Mouse (Mus musculus): ENCODE results near the gene Map3k13. TPM values are rescaled to one million over a fixed set of nuclear protein-coding genes. Genes with fewer than 3 reads are reported as not detected.
A peak's percentile ranks its signal among the peaks of the same experiment; 100 is the strongest.

The Map3k13 gene
- polyA plus RNA-seq, 1 experiment: 0.12 TPM

DNA sequence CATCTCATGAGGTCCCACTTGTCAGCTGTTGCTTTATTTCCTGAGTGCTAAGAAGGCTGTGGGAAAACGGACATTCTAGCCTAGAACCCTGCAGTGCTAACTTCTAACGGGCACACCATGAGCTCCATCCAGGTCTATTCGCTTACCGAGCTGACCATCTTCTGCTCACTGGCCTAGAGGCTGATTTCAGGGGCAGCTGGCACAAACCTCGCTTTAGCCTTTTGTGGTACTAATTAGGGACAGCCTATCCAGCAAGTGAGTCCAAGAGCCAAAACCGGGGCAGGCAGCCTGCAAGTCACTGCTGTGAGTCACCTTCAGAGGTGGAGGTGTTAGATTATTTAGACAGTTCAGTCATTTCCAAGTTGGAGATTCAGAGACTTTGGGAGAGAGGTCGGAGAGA lies 122.5 kb downstream of the Map3k13 start:
- Histone ChIP-seq H3K79me2 (ENCODE audit: control insufficient read depth, insufficient read depth) (no peaks in the 10 kb centered on the region), H3ac (ENCODE audit: control insufficient read depth, insufficient read length, low read depth) (no peak overlapping the region), H3K4me3 (ENCODE audit: insufficient read depth, poor library complexity, severe bottlenecking) (no peak overlapping the region), H3K27me3 (ENCODE audit: control insufficient read depth, insufficient read depth, insufficient read length) (no peaks in the 10 kb centered on the region), H3K36me3 (ENCODE audit: control insufficient read depth, insufficient read depth) (no peaks in the 10 kb centered on the region), H3K79me3 (ENCODE audit: low read depth) (no peaks in the 10 kb centered on the region)
- TF ChIP-seq MYOD1 (IDR thresholded peaks at IDR 0.05; ENCODE audit: control insufficient read depth, insufficient read length, low read depth) (no peak), MYOG (IDR thresholded peaks at IDR 0.05; ENCODE audit: control insufficient read depth, extremely low read depth, insufficient read length) (no peak), FOSL1 (IDR thresholded peaks at IDR 0.05; ENCODE audit: insufficient read depth, low read length, poor library complexity, severe bottlenecking) (no peak), CEBPB (IDR thresholded peaks at IDR 0.05; ENCODE audit: low read depth) (no peak), USF1 (IDR thresholded peaks at IDR 0.05; ENCODE audit: low read depth) (no peak), CTCF (IDR thresholded peaks at IDR 0.05; ENCODE audit: control insufficient read depth, insufficient read depth, insufficient read length) (no peak), MAX (IDR thresholded peaks at IDR 0.05) (no peak)

DNA sequence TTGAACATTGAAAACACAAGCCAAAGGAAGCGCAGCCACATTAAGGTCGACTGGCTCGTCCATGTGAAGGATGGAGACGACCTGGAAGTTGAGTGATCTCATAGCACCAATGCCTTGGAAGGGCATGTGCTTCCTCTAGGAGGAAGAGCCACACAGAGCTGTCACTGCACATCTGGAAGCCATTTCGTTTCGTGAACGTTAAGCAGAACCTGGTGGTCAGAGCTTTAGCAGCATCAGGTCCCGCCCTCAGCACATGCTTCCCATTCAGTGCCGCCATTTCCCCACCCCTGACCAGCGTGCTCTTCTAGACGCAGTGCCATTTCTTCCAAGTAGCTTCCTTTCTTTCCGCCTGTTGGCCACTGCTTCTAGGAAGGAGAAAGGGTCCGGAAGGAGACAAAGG lies 134.3 kb downstream of the Map3k13 start:
- TF ChIP-seq MYOD1 (IDR thresholded peaks at IDR 0.05; ENCODE audit: control insufficient read depth, insufficient read length, low read depth) (no peak), CEBPB (IDR thresholded peaks at IDR 0.05; ENCODE audit: low read depth) (no peak)
- no peaks in the 10 kb centered on the region for H3K79me3 ChIP-seq (ENCODE audit: low read depth)
- no peaks in the 10 kb centered on the region for H3K36me3 ChIP-seq (ENCODE audit: control insufficient read depth, insufficient read depth)
- no peaks in the 10 kb centered on the region for H3K27me3 ChIP-seq (ENCODE audit: control insufficient read depth, insufficient read depth, insufficient read length)
- no peak overlapping the region for H3K4me3 ChIP-seq (ENCODE audit: insufficient read depth, poor library complexity, severe bottlenecking)
- H3K79me2 ChIP-seq (ENCODE audit: control insufficient read depth, insufficient read depth): no peaks in the 10 kb centered on the region
- no peak overlapping the region for H3ac ChIP-seq (ENCODE audit: control insufficient read depth, insufficient read length, low read depth)

DNA sequence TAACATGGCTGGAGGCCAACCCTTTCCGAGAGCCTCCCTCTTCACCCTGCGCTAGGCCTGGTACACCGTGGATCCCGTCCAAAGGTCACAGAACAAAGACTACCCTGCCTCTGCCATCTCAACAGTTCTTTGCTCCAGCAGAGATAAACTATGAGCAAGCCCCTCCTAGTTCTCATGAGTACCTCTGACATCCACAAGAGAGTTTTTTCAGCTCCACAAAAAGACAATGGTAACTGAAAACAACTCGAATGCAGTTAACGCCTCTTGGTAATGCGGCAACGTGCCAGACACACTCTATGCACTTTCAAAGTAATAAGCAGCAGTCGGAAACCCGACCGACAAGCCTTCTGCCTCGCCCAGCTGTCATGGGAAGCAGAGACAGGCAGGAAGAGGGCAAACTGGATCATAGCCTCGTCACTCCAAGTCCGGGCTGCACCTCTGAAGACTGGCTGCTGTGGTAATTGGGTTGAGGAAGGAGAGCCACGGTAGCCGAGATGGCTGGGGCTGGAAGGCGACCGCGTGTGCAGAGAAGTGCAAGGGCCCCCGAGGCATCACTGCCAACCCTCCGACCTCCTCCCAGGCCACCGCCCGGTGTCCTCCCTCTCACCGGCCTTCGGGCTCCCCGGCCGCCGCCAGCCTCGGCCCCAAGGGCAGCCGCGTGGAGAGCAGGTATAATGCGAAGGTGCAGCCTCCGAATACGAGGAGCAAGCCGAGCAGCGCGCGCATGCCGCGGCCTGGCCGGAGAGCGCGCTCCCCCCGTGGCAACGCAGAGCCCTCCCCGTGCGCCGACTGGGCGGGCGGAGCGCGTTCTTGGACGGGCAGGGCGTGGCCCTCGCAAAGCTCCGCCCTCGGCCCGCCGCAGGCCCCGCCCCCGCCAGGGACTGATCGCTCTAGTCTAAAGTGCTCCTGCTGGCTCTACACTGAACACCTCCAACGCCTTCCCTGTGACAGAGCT lies 152.9 kb downstream of the Map3k13 start, which contains the start of gene Tmem41a:
TSS of gene Tmem41a (minus strand) at position 792 of the 955 bp plus-strand sequence.
- H3K27me3 ChIP-seq (ENCODE audit: control insufficient read depth, insufficient read depth, insufficient read length): no peaks in the 10 kb centered on the region
- no peaks in the 10 kb centered on the region for H3K79me3 ChIP-seq (ENCODE audit: low read depth)
- H3K36me3 ChIP-seq (ENCODE audit: control insufficient read depth, insufficient read depth): no peaks in the 10 kb centered on the region
- H3K4me3 ChIP-seq (ENCODE audit: insufficient read depth, poor library complexity, severe bottlenecking): peak within 1 kb of the TSS; percentile 50
- H3K79me2 ChIP-seq (ENCODE audit: control insufficient read depth, insufficient read depth): peaks cover 16% of the 10 kb centered on the region
- peak within 1 kb of the TSS; percentile 64 for H3ac ChIP-seq (ENCODE audit: control insufficient read depth, insufficient read length, low read depth)
- TF ChIP-seq MAX (IDR thresholded peaks at IDR 0.05): peak; percentile 76
- no peak for TF ChIP-seq MYOD1 (IDR thresholded peaks at IDR 0.05; ENCODE audit: control insufficient read depth, insufficient read length, low read depth)

DNA sequence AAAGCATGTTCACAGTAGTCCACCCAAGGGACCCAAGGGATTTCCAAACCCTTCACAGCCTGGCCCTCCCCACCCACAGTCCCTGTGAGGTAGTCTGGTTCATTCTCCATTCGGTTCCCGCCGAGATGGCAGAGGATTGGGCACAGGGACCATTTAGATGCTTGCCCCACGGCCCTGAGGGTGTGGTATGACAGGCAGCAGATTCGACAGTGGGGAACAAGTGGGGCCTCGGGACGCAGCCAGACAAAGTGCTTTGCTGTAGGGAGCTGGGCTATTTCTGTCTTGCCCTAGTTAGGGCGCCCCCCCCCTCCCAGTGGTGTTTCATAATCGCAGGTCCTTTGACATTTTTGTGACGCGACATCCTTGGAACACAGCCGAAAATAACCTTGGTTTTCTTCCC lies 161.4 kb downstream of the Map3k13 start:
- Histone ChIP-seq H3K36me3 (ENCODE audit: control insufficient read depth, insufficient read depth) (no peaks in the 10 kb centered on the region), H3K79me3 (ENCODE audit: low read depth) (no peaks in the 10 kb centered on the region)
- TF ChIP-seq CTCF (IDR thresholded peaks at IDR 0.05; ENCODE audit: control insufficient read depth, insufficient read depth, insufficient read length) (no peak), USF1 (IDR thresholded peaks at IDR 0.05; ENCODE audit: low read depth) (no peak), MYOG (IDR thresholded peaks at IDR 0.05; ENCODE audit: control insufficient read depth, extremely low read depth, insufficient read length) (no peak), MAX (IDR thresholded peaks at IDR 0.05) (no peak), CEBPB (IDR thresholded peaks at IDR 0.05; ENCODE audit: low read depth) (no peak), FOSL1 (IDR thresholded peaks at IDR 0.05; ENCODE audit: insufficient read depth, low read length, poor library complexity, severe bottlenecking) (no peak), MYOD1 (IDR thresholded peaks at IDR 0.05; ENCODE audit: control insufficient read depth, insufficient read length, low read depth) (no peak)

DNA sequence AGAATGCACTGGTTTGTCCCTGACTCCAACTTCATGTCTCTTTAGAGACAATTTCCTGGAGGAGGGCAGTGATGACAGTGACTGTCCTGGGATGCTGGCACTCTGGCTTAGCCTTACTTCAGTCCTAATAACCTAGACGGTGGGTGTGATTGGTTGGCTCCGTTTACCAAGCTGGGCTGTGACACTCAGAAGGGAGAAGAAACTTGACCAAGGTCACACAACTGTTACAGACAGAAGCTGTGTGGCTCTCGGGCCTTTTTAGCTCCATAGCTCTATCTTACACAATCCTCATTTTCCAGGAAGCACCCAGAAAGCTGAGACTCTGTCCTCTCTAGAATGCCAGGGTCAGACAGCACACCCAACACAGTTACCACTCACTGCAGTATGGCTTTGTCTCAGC lies 171.4 kb downstream of the Map3k13 start:
- no peak overlapping the region for H3ac ChIP-seq (ENCODE audit: control insufficient read depth, insufficient read length, low read depth)
- no peaks in the 10 kb centered on the region for H3K79me2 ChIP-seq (ENCODE audit: control insufficient read depth, insufficient read depth)
- H3K27me3 ChIP-seq (ENCODE audit: control insufficient read depth, insufficient read depth, insufficient read length): peaks cover 14% of the 10 kb centered on the region
- no peak for TF ChIP-seq CEBPB (IDR thresholded peaks at IDR 0.05; ENCODE audit: low read depth)
- H3K79me3 ChIP-seq (ENCODE audit: low read depth): no peaks in the 10 kb centered on the region
- H3K36me3 ChIP-seq (ENCODE audit: control insufficient read depth, insufficient read depth): no peaks in the 10 kb centered on the region
- H3K4me3 ChIP-seq (ENCODE audit: insufficient read depth, poor library complexity, severe bottlenecking): no peak overlapping the region

More for the DNA sequence above, 161.4 kb downstream of the Map3k13 start:
- Histone ChIP-seq H3K4me3 (ENCODE audit: insufficient read depth, poor library complexity, severe bottlenecking) (no peak overlapping the region), H3K27me3 (ENCODE audit: control insufficient read depth, insufficient read depth, insufficient read length) (no peaks in the 10 kb centered on the region), H3ac (ENCODE audit: control insufficient read depth, insufficient read length, low read depth) (no peak overlapping the region), H3K79me2 (ENCODE audit: control insufficient read depth, insufficient read depth) (no peaks in the 10 kb centered on the region)

DNA sequence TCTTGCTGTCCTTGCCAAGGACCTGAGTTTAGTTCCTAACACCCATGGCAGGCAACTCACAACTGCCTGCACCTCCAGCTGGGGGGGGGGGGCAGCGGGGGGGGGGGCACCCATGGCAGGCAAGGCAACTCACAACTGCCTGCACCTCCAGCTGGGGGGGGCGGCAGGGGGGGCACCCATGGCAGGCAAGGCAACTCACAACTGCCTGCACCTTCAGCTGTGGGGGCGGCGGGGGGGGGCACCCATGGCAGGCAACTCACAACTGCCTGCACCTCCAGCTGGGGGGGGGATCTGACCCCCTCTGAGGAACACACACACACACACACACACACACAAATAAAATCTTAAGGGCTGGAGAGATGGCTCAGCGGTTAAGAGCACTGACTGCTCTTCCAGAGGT lies 175.7 kb downstream of the Map3k13 start:
- Histone ChIP-seq H3ac (ENCODE audit: control insufficient read depth, insufficient read length, low read depth) (no peak overlapping the region), H3K27me3 (ENCODE audit: control insufficient read depth, insufficient read depth, insufficient read length) (peaks cover 4% of the 10 kb centered on the region), H3K79me2 (ENCODE audit: control insufficient read depth, insufficient read depth) (no peaks in the 10 kb centered on the region), H3K4me3 (ENCODE audit: insufficient read depth, poor library complexity, severe bottlenecking) (no peak overlapping the region), H3K36me3 (ENCODE audit: control insufficient read depth, insufficient read depth) (no peaks in the 10 kb centered on the region), H3K79me3 (ENCODE audit: low read depth) (no peaks in the 10 kb centered on the region)
- TF ChIP-seq MYOD1 (IDR thresholded peaks at IDR 0.05; ENCODE audit: control insufficient read depth, insufficient read length, low read depth): no peak
- no peak for TF ChIP-seq USF1 (IDR thresholded peaks at IDR 0.05; ENCODE audit: low read depth)
- no peak for TF ChIP-seq CTCF (IDR thresholded peaks at IDR 0.05; ENCODE audit: control insufficient read depth, insufficient read depth, insufficient read length)
